Mouse (Mus musculus) heart, adult 2 months (tissue): ENCODE data around the gene Synpo2. TPM values are rescaled to one million over a fixed set of nuclear protein-coding genes. Genes with fewer than 3 reads are reported as not detected.
"Not testable (repeated sequence)": the region's sequence is repeated elsewhere in the genome, so short reads cannot be mapped to it uniquely, and the experiment has no call there.

Source experiments
- DNase-seq, 2 experiments: peaks; one replicate each; pipeline ENCODE4 v3.0.0; 2021
- H3K27ac ChIP-seq: fragments of 200-600 bp; 2 replicates; pipeline ENCODE4 v1.8.1; 2022
- H3K27me3 ChIP-seq: fragments of 200-500 bp; 2 replicates; pipeline ENCODE4 v1.6.1; 2012; ENCODE audit warnings: mild to moderate bottlenecking, low read length, inconsistent platforms, mixed read lengths; ENCODE audit not compliant: control insufficient read depth, insufficient read depth
- H3K36me3 ChIP-seq: fragments of 200-500 bp; 2 replicates; pipeline ENCODE4 v1.6.1; 2012; ENCODE audit warnings: low read length, inconsistent platforms; ENCODE audit not compliant: control insufficient read depth, insufficient read depth
- H3K4me1 ChIP-seq: fragments of 200-500 bp; 2 replicates; pipeline ENCODE4 v1.6.1; 2011; ENCODE audit warnings: low read length; ENCODE audit not compliant: control insufficient read depth, insufficient read depth
- H3K4me3 ChIP-seq: fragments of 200-600 bp; 2 replicates; pipeline ENCODE4 v1.8.1; 2022
- H3K79me2 ChIP-seq: fragments of 200-500 bp; replicated peaks from 2 replicates; pipeline ENCODE4 v1.6.1; 2012; ENCODE audit warnings: mild to moderate bottlenecking, inconsistent platforms, low read length, moderate library complexity, mixed read lengths; ENCODE audit not compliant: control insufficient read depth, insufficient read depth
- H3K9ac ChIP-seq: fragments of 200-500 bp; 2 replicates; pipeline ENCODE4 v1.6.1; 2012; ENCODE audit warnings: low read depth, mild to moderate bottlenecking, control low read depth, inconsistent platforms, low read length, mixed read lengths
- CTCF ChIP-seq: fragments of 200-600 bp; IDR thresholded peaks from 2 replicates; pipeline ENCODE4 v1.8.1; 2022; ENCODE audit warnings: antibody characterized with exemption, mild to moderate bottlenecking, moderate library complexity
- EP300 ChIP-seq: fragments of 200-500 bp; IDR thresholded peaks from 2 replicates; pipeline ENCODE4 v1.6.1; 2011; ENCODE audit warnings: low read depth, low read length, control low read depth; ENCODE audit not compliant: insufficient read depth
- POLR2A ChIP-seq: fragments of 200-500 bp; IDR thresholded peaks from 2 replicates; pipeline ENCODE4 v1.6.1; 2011; ENCODE audit warnings: mild to moderate bottlenecking, low read depth, low read length, control low read depth; ENCODE audit not compliant: insufficient read depth
- WGBS: fragments of 180-500 bp; shearing (Covaris S2); methylation state at CpG from one replicate; pipeline ENCODE4 v1.1.7; 2018; 5-methylcytosine and 5-hydroxymethylcytosine counted together
- intact Hi-C: fragments of 180-260 bp; cut with DNase I; formaldehyde crosslinking; loops from one replicate; pipeline ENCODE4 v1.15.1; 2025
- polyA plus RNA-seq: library from polyadenylated mRNA; depleted of rRNA; stranded (reverse); fragments of >200 nt; gene quantifications from 2 replicates; pipeline ENCODE4 v1.2.3, GENCODE M21; 2012
- total RNA-seq, 2 experiments: library from RNA; stranded (reverse); gene quantifications; 2 replicates each; pipeline ENCODE4 v1.2.3; 2021

Synpo2 gene
- total and polyA plus RNA-seq, 3 experiments, result 19.3 to 97.5 (median 85.8) TPM

DNA sequence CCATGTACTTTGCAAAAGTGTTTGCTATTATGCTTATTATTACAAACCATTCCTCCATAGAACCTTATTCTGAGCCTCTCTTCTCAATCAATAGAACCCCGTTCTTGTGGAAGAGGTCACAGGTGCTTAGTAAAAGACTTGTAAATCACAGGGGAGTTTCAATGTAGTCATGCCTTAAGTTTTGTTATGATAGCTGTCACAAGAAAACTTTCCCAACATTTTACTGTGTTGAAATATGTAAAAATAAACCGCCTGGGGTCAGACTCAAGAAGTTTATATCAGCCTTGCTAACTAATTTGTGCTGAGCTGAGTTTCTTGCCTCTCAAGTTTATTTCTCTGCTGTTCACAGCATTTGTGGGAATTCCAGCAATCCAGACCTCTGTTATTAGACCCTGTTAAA lies 103.8 kb downstream of the Synpo2 start:
- Histone ChIP-seq H3K79me2 (no peaks in the 10 kb centered on the region; the same call in 1 of the 2 replicates), H3K36me3 (peaks cover 17% of the 10 kb centered on the region), H3K4me1 (peaks cover 8% of the 10 kb centered on the region; the same call in 1 of the 2 replicates), H3K4me3 (no peak overlapping the region), H3K9ac (no peak overlapping the region), H3K27ac (peak overlapping the region; percentile 74; the same call in 1 of the 2 replicates), H3K27me3 (no peaks in the 10 kb centered on the region)
- TF ChIP-seq POLR2A (no peak), CTCF (no peak), EP300 (no peak)
- 64% methylated on average over 2 of the region's 2 CpGs for WGBS
- no peak for DNase-seq
- intact Hi-C loops, result no loop called here

DNA sequence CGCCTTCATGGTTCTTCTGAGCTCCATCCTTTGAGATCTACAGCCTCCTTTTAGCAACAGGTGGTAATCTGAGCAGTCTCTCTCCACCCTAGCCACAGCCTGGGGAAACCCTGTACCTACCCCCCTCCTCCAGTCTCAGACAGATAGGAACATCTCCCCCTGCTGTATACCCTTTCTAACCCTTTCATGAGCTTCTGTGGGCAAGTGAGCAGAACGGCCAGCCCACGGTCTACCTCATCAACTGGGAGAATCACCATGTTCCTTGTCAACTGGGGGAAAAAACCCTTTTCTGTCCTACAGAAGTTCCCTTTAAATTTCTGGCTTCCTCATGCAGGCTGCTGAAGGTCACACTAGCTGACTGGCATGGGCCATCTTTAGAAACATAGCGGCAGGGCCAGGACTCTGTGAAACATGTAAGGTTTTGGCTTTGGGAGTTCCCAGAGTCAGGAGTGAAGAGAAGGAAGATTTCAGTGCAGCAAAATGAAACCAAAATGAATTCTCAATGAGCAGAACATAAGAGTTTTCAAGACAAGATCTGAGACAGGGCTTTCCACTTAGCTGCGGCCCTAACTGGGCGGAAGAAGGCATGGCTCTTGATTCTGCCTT lies 104.7 kb downstream of the Synpo2 start:
- Histone ChIP-seq H3K4me3 (no peak overlapping the region), H3K79me2 (no peaks in the 10 kb centered on the region; the same call in 1 of the 2 replicates), H3K27ac (peak overlapping the region; percentile 74), H3K27me3 (no peaks in the 10 kb centered on the region), H3K9ac (no peak overlapping the region), H3K4me1 (peaks cover 6% of the 10 kb centered on the region; the same call in 1 of the 2 replicates), H3K36me3 (peaks cover 17% of the 10 kb centered on the region)
- intact Hi-C loops, result no loop called here
- TF ChIP-seq POLR2A (no peak), EP300 (no peak), CTCF (no peak)
- DNase-seq, result no peak
- WGBS, result 85% methylated on average over 6 of the region's 6 CpGs

DNA sequence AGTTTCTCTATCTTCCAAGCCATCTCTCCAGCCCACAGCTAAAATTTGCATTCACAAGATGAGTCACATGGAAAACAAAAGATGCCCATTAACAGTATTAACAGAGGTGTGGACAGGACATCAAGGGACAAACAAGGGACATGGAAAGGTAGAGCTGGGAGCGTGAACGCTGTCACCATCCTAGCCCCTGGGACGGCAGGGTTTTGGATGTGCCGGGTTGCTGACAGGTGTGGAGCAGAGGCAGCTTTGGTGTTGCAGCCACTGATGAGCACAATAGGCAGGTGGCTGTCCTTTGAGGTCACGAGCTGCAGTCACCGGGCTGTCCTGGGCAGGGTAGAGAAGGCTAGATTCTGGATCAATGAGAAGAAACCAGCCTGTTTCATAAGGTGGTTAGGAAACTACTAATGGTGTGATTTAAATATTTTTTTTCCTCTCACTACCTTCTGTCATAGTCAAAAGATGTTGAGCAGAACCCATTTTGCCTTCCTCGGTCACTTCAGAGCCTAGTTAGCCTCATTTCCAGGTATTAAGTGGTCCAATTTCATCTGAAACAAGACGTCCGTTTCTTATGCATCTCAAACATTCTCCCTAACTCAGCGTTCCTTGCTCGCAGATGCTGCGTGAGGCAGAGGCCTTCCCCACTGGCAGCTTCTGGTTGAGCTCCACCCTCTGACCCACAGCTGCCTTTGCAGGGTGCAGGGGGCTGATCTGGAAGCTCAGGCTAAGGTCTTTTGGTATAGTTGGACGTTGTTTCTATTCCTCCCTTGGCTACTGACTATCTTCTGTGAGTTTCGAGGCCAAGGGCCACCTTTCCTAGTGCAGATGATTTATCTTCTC lies 105.4 kb downstream of the Synpo2 start:
- Histone ChIP-seq H3K79me2 (no peaks in the 10 kb centered on the region; the same call in 1 of the 2 replicates), H3K27ac (peak overlapping the region; percentile 74), H3K4me3 (no peak overlapping the region), H3K4me1 (peaks cover 6% of the 10 kb centered on the region; the same call in 1 of the 2 replicates), H3K36me3 (peaks cover 14% of the 10 kb centered on the region), H3K9ac (no peak overlapping the region), H3K27me3 (no peaks in the 10 kb centered on the region)
- intact Hi-C loops, result no loop called here
- no peak for DNase-seq
- 86% methylated on average over 14 of the region's 14 CpGs for WGBS
- no peak for TF ChIP-seq EP300
- no peak for TF ChIP-seq POLR2A
- no peak for TF ChIP-seq CTCF

DNA sequence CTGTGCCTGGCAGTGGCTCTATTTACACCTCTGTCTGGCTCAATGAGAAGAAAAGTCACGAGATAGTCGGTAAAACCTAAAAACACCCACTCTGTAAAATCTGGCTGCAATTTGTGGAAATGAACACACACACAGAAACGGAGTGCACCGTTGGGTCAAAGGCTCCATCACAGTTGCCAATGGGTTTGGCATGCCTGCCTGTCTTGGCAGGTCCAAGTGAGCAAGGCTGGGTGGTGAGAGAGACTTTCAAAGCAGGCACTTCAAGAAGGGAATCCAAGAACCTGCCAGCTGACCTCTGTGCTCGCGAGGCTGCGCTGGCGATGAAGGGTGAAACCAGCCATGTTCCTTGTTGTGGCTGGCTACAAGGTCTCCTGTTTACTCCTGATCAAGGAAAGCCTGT lies 107.2 kb downstream of the Synpo2 start:
- 39% methylated on average over 8 of the region's 8 CpGs for WGBS
- intact Hi-C loops, result no loop called here
- peak; percentile 56 to 81 for DNase-seq
- Histone ChIP-seq H3K27me3 (no peaks in the 10 kb centered on the region), H3K27ac (peak overlapping the region; percentile 68), H3K36me3 (peaks cover 14% of the 10 kb centered on the region; the same call in 1 of the 2 replicates), H3K79me2 (no peaks in the 10 kb centered on the region; the same call in 1 of the 2 replicates), H3K4me3 (no peak overlapping the region), H3K9ac (no peak overlapping the region), H3K4me1 (peaks cover 6% of the 10 kb centered on the region; the same call in 1 of the 2 replicates)
- TF ChIP-seq EP300 (0 out of 2 replicates have a peak, but pooled peaks have one; percentile 71), CTCF (no peak), POLR2A (no peak)

DNA sequence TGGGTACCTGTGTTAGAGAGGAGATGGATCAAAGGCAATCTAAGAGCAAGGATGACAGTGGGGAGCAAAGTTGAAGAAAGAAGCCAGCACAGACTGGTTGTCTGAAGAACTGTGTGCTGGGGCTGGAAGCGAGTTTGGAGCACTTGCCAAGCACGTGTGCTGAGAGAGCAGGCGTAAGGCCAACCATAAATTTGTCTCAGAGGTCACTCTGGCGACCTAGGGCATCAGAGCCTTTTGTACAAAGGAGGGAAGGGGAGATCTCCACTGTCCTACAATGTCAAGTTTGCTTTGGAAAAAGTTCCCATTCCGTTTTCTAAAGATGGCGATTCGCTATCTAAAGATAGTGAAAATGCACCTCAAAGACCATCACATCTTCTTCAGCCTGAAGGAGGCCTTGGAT lies 107.9 kb downstream of the Synpo2 start:
- H3K36me3 ChIP-seq, result peaks cover 14% of the 10 kb centered on the region; the same call in 1 of the 2 replicates
- H3K4me1 ChIP-seq, result peaks cover 6% of the 10 kb centered on the region; the same call in 1 of the 2 replicates
- H3K27ac ChIP-seq, result peak overlapping the region; percentile 68
- no peaks in the 10 kb centered on the region; the same call in 1 of the 2 replicates for H3K79me2 ChIP-seq
- WGBS, result 51% methylated on average over 7 of the region's 7 CpGs
- H3K27me3 ChIP-seq, result no peaks in the 10 kb centered on the region
- no peak for TF ChIP-seq EP300
- no peak for TF ChIP-seq POLR2A
- no peak for TF ChIP-seq CTCF
- no peak overlapping the region for H3K9ac ChIP-seq
- H3K4me3 ChIP-seq, result no peak overlapping the region
- intact Hi-C loops, result no loop called here
- no peak for DNase-seq

DNA sequence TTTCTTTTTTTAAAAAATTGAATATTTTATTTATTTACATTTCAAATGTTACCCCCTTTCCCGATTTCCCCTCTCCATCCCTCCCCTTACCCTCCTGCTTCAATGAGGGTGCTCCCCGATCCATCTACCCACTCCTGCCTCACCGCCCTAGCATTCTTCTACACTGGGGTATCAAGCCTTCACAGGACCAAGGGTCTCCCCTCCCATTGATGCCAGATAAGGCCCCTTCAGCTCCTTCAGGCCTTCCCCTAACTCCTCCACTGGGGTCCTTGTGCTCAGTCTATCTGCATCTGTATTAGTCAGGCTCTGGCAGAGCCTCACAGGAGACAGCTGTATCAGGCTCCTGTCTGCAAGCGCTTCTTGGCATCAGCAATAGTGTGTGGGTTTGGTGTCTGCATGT lies 109.2 kb downstream of the Synpo2 start:
- intact Hi-C loops, H3K4me3 ChIP-seq, H3K36me3 ChIP-seq, DNase-seq, H3K27ac ChIP-seq, H3K27me3 ChIP-seq, H3K9ac ChIP-seq, H3K79me2 ChIP-seq: not testable (repeated sequence)
- H3K4me1 ChIP-seq, result peaks cover 12% of the 10 kb centered on the region
- 84% methylated on average over 4 of the region's 4 CpGs for WGBS
